Mouse (Mus musculus): ENCODE results near the gene Alox12b. TPM values are rescaled to one million over a fixed set of nuclear protein-coding genes. Genes with fewer than 3 reads are reported as not detected.

The Alox12b gene
- polyA plus RNA-seq, 1 experiment, result 0.27 TPM

DNA sequence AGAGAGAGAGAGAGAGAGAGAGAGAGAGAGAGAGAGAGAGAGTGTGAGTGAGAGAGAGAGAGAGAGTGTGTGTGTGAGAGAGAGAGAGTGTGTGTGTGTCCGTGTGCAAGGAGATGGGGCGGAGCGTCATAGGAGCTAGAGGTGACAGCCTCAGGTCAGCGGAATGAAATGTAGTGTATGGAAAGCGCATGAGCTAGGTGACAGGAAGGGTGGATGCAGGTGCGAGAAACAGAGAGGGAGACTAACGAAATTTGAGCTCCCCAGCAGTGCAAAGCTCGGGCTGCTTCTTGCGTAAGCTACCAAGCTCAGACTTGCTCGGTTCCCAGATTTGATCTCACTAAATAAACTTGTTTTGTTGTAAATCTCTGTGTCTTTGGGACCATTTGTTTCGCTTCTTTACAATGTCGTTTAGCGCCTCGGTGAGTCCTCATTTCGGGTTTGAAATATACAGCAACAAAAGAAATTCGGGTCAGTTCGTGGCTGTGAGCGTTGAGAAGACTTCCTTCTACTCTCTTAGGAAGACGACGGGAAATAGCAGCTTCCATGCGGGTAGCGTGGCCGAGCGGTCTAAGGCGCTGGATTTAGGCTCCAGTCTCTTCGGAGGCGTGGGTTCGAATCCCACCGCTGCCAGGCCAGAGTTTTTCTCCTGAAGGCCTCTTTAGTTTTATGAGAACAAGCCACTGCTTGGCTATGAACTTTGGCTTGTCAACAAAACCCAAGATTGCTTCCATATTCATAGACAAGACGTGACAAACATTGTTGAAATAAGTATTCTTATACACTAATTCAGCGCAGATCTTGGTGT lies 32.9 kb upstream of the Alox12b start:
- H3K27me3 ChIP-seq (replicated peaks; ENCODE audit: control insufficient read depth, insufficient read depth, low read length), result no peaks in the 10 kb centered on the region
- H3K27ac ChIP-seq (ENCODE audit: insufficient read depth, low read depth, low read length), result peak overlapping the region; percentile 40
- DNase-seq, result peak; percentile 96
- peak overlapping the region; percentile 62 for H3K4me3 ChIP-seq (ENCODE audit: insufficient read depth, low read depth, low read length)
- WGBS, result under 1% methylated on average over 31 of the region's 31 CpGs
- TF ChIP-seq CTCF (conservative IDR thresholded peaks at IDR 0.05; ENCODE audit: insufficient read depth, insufficient read length, low read depth, low read length) (0 out of 2 replicates have a peak, but pooled peaks have one; percentile 2), POLR2A (IDR thresholded peaks at IDR 0.05; ENCODE audit: low read depth, low read length) (no peak)
- H3K4me1 ChIP-seq (ENCODE audit: control insufficient read depth, insufficient read depth, low read length), result peaks cover 4% of the 10 kb centered on the region; the same call in 1 of the 2 replicates
- no peaks in the 10 kb centered on the region for H3K36me3 ChIP-seq (ENCODE audit: control insufficient read depth, insufficient read depth, low read length)

DNA sequence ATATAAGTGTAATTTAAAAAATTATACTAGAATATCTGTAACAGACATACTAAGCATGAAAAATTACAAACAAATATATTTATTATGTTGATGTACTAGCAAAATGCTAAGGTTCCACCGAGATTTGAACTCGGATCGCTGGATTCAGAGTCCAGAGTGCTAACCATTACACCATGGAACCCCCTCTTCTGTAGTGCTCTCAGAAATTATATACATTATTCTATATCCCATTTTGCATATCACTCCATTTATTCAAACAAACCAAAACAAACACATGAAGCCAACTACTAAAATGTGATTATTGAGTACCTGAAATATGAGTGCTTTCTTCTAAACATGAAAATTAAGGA lies 32.3 kb upstream of the Alox12b start:
- no peak overlapping the region for H3K4me3 ChIP-seq (ENCODE audit: insufficient read depth, low read depth, low read length)
- peak; percentile 80 for DNase-seq
- H3K27me3 ChIP-seq (replicated peaks; ENCODE audit: control insufficient read depth, insufficient read depth, low read length), result no peaks in the 10 kb centered on the region
- under 1% methylated on average over 3 of the region's 3 CpGs for WGBS
- H3K27ac ChIP-seq (ENCODE audit: insufficient read depth, low read depth, low read length), result no peak overlapping the region
- H3K36me3 ChIP-seq (ENCODE audit: control insufficient read depth, insufficient read depth, low read length), result no peaks in the 10 kb centered on the region
- TF ChIP-seq POLR2A (IDR thresholded peaks at IDR 0.05; ENCODE audit: low read depth, low read length), result no peak
- no peak for TF ChIP-seq CTCF (conservative IDR thresholded peaks at IDR 0.05; ENCODE audit: insufficient read depth, insufficient read length, low read depth, low read length)
- H3K4me1 ChIP-seq (ENCODE audit: control insufficient read depth, insufficient read depth, low read length), result no peaks in the 10 kb centered on the region; the same call in 1 of the 2 replicates

DNA sequence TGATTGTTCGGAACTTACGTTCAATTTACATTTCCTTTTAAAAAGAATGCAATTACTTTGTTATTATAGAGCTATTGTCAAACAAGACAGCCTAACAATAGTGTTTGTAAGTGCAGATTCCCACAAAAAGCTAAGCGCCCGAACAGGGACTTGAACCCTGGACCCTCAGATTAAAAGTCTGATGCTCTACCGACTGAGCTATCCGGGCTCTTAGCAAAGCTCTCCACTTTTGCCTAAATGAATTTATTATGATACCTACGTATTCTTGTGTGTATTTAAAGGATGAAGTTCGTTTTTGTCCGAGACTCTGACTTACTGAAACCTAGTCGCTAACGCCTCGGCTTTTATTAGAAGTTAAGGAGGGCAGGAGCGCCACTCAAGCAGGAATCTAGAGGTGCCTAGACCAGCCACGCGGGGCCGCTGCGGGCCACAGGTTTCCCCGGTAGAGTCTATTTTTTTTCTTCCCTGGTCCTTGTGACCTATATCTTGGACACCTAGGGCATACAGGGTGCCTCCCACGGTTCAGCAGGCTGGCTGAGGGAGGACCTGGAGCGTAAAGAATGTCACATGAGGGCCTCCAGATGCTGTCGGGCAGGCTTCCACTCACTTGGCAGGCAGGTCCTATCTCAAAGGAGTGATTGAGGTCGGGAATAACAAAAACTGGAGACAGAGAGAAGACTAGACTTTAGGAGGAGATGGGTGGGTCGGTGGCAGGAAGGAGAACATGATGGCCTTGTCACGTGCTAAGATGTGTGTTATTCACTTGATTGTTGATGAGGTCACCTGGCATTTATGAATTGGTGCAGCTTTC lies 31.5 kb upstream of the Alox12b start:
- peak; percentile 94 for DNase-seq
- TF ChIP-seq POLR2A (IDR thresholded peaks at IDR 0.05; ENCODE audit: low read depth, low read length) (no peak), CTCF (conservative IDR thresholded peaks at IDR 0.05; ENCODE audit: insufficient read depth, insufficient read length, low read depth, low read length) (peak; percentile 52; the same call in 1 of the 2 replicates)

DNA sequence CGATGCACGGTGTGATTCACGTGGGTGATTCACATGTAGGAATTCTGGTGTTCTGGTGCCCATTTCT lies 31.1 kb upstream of the Alox12b start, which contains the start of gene Aloxe3:
TSS of gene Aloxe3 (plus strand) at position 45 of the 67 bp plus-strand sequence.
- TF ChIP-seq POLR2A (IDR thresholded peaks at IDR 0.05; ENCODE audit: low read depth, low read length) (no peak), CTCF (conservative IDR thresholded peaks at IDR 0.05; ENCODE audit: insufficient read depth, insufficient read length, low read depth, low read length) (no peak)
- H3K36me3 ChIP-seq (ENCODE audit: control insufficient read depth, insufficient read depth, low read length), result no peaks in the 10 kb centered on the region
- no peaks in the 10 kb centered on the region for H3K27me3 ChIP-seq (replicated peaks; ENCODE audit: control insufficient read depth, insufficient read depth, low read length)
- peak within 1 kb of the TSS; percentile 58 for H3K4me3 ChIP-seq (ENCODE audit: insufficient read depth, low read depth, low read length)
- H3K4me1 ChIP-seq (ENCODE audit: control insufficient read depth, insufficient read depth, low read length), result no peaks in the 10 kb centered on the region; the same call in 1 of the 2 replicates
- WGBS, result 4% methylated on average over 3 of the region's 3 CpGs
- H3K27ac ChIP-seq (ENCODE audit: insufficient read depth, low read depth, low read length), result peak within 1 kb of the TSS; percentile 6; the same call in 1 of the 2 replicates
- no peak for DNase-seq

More for the DNA sequence above, 31.5 kb upstream of the Alox12b start:
- no peaks in the 10 kb centered on the region for H3K36me3 ChIP-seq (ENCODE audit: control insufficient read depth, insufficient read depth, low read length)
- H3K27me3 ChIP-seq (replicated peaks; ENCODE audit: control insufficient read depth, insufficient read depth, low read length), result no peaks in the 10 kb centered on the region
- peak overlapping the region; percentile 6; the same call in 1 of the 2 replicates for H3K27ac ChIP-seq (ENCODE audit: insufficient read depth, low read depth, low read length)
- H3K4me1 ChIP-seq (ENCODE audit: control insufficient read depth, insufficient read depth, low read length), result no peaks in the 10 kb centered on the region; the same call in 1 of the 2 replicates
- peak overlapping the region; percentile 58 for H3K4me3 ChIP-seq (ENCODE audit: insufficient read depth, low read depth, low read length)
- under 1% methylated on average over 24 of the region's 24 CpGs for WGBS

DNA sequence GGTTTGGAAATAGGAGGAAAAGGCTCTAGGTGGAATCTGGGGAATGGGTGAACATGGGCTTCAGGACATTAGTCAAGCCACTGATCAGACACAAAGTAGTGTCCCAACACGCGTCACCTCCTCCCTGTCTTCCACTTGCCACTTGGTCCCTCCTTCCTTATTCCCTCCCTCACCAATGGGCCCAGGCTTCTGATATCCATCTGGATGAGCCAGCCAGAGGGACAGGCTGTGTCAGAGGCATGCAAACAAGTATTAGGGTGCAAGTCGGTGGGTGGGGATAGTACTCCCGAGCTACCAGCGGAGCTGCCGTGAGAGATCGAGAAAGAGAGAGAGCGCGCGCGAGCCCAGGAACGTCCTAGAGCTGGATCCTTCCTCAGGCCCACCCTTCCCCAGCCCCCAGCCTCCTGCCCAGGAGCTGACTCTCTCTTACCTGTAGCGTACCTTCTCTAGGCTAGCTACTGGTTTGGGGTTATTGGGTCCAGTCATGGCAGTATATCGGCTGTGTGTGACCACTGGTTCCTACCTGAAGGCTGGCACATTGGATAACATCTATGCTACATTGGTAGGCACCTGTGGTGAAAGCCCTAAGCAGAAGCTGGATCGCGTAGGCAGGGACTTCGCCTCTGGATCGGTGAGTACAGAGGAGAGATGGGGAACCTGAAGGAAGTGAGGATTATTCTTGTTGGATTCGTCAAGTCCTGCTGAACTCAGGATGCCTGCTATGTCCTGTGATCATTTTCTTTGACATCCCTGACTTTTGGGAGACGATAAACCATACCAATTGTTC lies 30.7 kb upstream of the Alox12b start:
- TF ChIP-seq CTCF (conservative IDR thresholded peaks at IDR 0.05; ENCODE audit: insufficient read depth, insufficient read length, low read depth, low read length), result no peak
- no peak for TF ChIP-seq POLR2A (IDR thresholded peaks at IDR 0.05; ENCODE audit: low read depth, low read length)
- no peak for DNase-seq
- Histone ChIP-seq H3K36me3 (ENCODE audit: control insufficient read depth, insufficient read depth, low read length) (no peaks in the 10 kb centered on the region), H3K27me3 (replicated peaks; ENCODE audit: control insufficient read depth, insufficient read depth, low read length) (no peaks in the 10 kb centered on the region), H3K4me3 (ENCODE audit: insufficient read depth, low read depth, low read length) (peak overlapping the region; percentile 58), H3K27ac (ENCODE audit: insufficient read depth, low read depth, low read length) (no peak overlapping the region), H3K4me1 (ENCODE audit: control insufficient read depth, insufficient read depth, low read length) (no peaks in the 10 kb centered on the region; the same call in 1 of the 2 replicates)
- 35% methylated on average over 20 of the region's 20 CpGs for WGBS

DNA sequence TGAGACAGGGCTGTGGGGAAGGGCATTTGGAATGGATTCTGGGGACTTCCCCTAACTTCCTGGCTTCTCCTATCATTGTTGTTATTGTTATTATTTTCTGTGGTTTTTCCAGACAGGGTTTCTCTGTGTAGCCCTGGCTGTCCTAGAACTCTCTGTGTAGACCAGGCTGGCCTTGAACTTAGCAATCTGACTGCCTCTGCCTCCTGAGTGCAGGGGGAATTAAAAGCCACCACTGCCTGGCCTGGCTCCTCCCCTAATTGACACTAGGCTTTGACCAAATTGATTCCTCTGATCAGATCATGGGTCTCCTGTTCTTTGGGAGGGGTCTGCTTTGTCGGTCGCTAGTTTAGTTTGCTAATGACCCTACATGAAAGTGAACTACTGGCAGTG lies 30.1 kb upstream of the Alox12b start:
- Histone ChIP-seq H3K36me3 (ENCODE audit: control insufficient read depth, insufficient read depth, low read length) (no peaks in the 10 kb centered on the region), H3K4me1 (ENCODE audit: control insufficient read depth, insufficient read depth, low read length) (no peaks in the 10 kb centered on the region; the same call in 1 of the 2 replicates), H3K4me3 (ENCODE audit: insufficient read depth, low read depth, low read length) (no peak overlapping the region), H3K27me3 (replicated peaks; ENCODE audit: control insufficient read depth, insufficient read depth, low read length) (no peaks in the 10 kb centered on the region), H3K27ac (ENCODE audit: insufficient read depth, low read depth, low read length) (no peak overlapping the region)
- no peak for TF ChIP-seq POLR2A (IDR thresholded peaks at IDR 0.05; ENCODE audit: low read depth, low read length)
- TF ChIP-seq CTCF (conservative IDR thresholded peaks at IDR 0.05; ENCODE audit: insufficient read depth, insufficient read length, low read depth, low read length), result no peak
- 66% methylated on average over 2 of the region's 2 CpGs for WGBS
- no peak for DNase-seq
